Comparison of ENCODE assay signal across 15 mouse cellular contexts in the genomic region with DNA sequence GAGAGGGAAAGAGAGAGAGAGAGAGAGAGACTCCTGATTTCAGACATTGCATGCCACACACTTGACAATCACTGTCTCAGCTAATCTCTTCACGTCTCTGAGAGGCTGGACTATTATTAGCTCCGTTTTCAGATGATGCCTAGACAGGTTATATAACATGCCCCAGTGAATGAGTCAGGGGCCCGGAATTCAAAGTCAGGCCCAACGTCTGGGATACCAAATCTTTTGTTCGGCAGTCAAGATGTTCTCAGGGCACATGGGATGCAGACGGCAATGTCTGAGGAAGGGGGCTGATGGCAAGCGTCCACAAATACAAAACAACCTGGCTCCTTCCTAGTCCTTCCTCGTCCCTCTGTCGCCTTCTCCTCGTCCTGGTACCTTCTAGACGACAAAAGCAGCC. TPM values are rescaled to one million over a fixed set of nuclear protein-coding genes. Genes with fewer than 3 reads are reported as not detected.
DNase-seq lines count a peak whose midpoint lies in the region; ATAC-seq and TF ChIP-seq lines count a peak whose summit lies in the region.
"Had no signal": no experiment of that assay in that cellular context is flagged by ENCODE, and none has a peak within 500 bp of the region (broad histone marks: within the 10 kb centered on the region; RNA-seq: fewer than 3 reads in every experiment).

No protein-coding gene starts in this region.

- no peak overlapping the region for H3K4me2 ChIP-seq in forebrain, embryonic 13.5 days
- H3K4me2 ChIP-seq: intestine, embryonic 15.5 days; midbrain, embryonic 15.5 days had no signal

- no peak overlapping the region for H3K9ac ChIP-seq in forebrain, embryonic 13.5 days
- H3K9ac ChIP-seq: intestine, embryonic 15.5 days; midbrain, embryonic 15.5 days had no signal

- peaks cover 11% of the 10 kb centered on the region; the same call in 1 of the 2 replicates for H3K9me3 ChIP-seq in forebrain, embryonic 13.5 days (replicated peaks)
- H3K9me3 ChIP-seq: intestine, embryonic 15.5 days had no signal

- 69% methylated on average over 11 of the region's 11 CpGs for WGBS in forebrain, embryonic 13.5 days

- H3K27ac ChIP-seq in layer of hippocampus, adult 2 months, result peak overlapping the region; percentile 53; the same call in 1 of the 2 replicates
- H3K27ac ChIP-seq in forebrain, embryonic 13.5 days, result no peak overlapping the region
- H3K27ac ChIP-seq: heart, adult 2 months; intestine, embryonic 15.5 days; macrophage; midbrain, embryonic 15.5 days had no signal

- H3K27me3 ChIP-seq in forebrain, embryonic 13.5 days, result no peaks in the 10 kb centered on the region
- H3K27me3 ChIP-seq: intestine, embryonic 15.5 days; midbrain, embryonic 15.5 days had no signal

- H3K4me1 ChIP-seq in forebrain, embryonic 13.5 days, result no peaks in the 10 kb centered on the region
- H3K4me1 ChIP-seq: intestine, embryonic 15.5 days; midbrain, embryonic 15.5 days had no signal

- H3K36me3 ChIP-seq in forebrain, embryonic 13.5 days (ENCODE audit: poor library complexity, severe bottlenecking), result no peaks in the 10 kb centered on the region
- H3K36me3 ChIP-seq: intestine, embryonic 15.5 days; midbrain, embryonic 15.5 days had no signal

- TF ChIP-seq CTCF in layer of hippocampus, adult 2 months (conservative IDR thresholded peaks at IDR 0.05), result no peak

- peak; percentile 28 for DNase-seq in gastrocnemius, adult 18-20 months (ENCODE audit: low spot score)
- DNase-seq in gastrocnemius, postnatal 4 days (ENCODE audit: low spot score in 2 of 2), result no peak
- DNase-seq in layer of hippocampus, adult 2 months (ENCODE audit: low spot score in 2 of 2), result no peak
- DNase-seq in layer of hippocampus, adult 9-11 months, result no peak
- peak; percentile 66 for DNase-seq in Muller cell, postnatal 12 days (ENCODE audit: inconsistent ontology term)
- DNase-seq in cerebellum, postnatal 25 days, result peak; percentile 71 to 81
- DNase-seq in ovary, postnatal 36 days (ENCODE audit: low spot score), result no peak
- DNase-seq: kidney, postnatal 14 days; right cerebral cortex, postnatal 25 days had no signal

- no peak for ATAC-seq in forebrain, embryonic 13.5 days
- ATAC-seq: intestine, embryonic 15.5 days; midbrain, embryonic 15.5 days had no signal

- no peak overlapping the region for H3K4me3 ChIP-seq in layer of hippocampus, adult 2 months
- no peak overlapping the region for H3K4me3 ChIP-seq in forebrain, embryonic 13.5 days
- H3K4me3 ChIP-seq: erythroblast, embryonic 14.5 days; heart, adult 2 months; intestine, embryonic 15.5 days; midbrain, embryonic 15.5 days had no signal

RNA-seq across cellular contexts. Expression of gene Plek2, which starts 45.3 kb away (rescaled TPM):
- total RNA-seq in gastrocnemius, adult 18-20 months (2021), result under 1 TPM in 1 of 2 experiments, not detected in 1; 0.14 TPM
- total RNA-seq in gastrocnemius, postnatal 4 days (2021), result under 1 TPM in 1 of 2 experiments, not detected in 1; 0.29 TPM
- total RNA-seq in layer of hippocampus, adult 2 months (2021), result under 1 TPM in 1 of 2 experiments, not detected in 1; 0.23 TPM
- 0.97 and 0.98 TPM in 2 replicates for polyA plus RNA-seq in forebrain, embryonic 13.5 days (2015; fragmentation: Nextera tagmentation; extraction: Ambion mirVana)
- polyA plus RNA-seq: macrophage had no signal

RNA-seq across cellular contexts. Expression of gene Tmem229b, which starts 55.4 kb away (rescaled TPM):
- total RNA-seq in gastrocnemius, adult 18-20 months (2021), result 1 to 10 TPM; 2.5 to 5.5 TPM
- 1 to 10 TPM; 7.7 to 8.0 TPM for total RNA-seq in gastrocnemius, postnatal 4 days (2021)
- 10 to 100 TPM; 27.2 TPM for total RNA-seq in layer of hippocampus, adult 2 months (2021)
- polyA plus RNA-seq in forebrain, embryonic 13.5 days (2015; fragmentation: Nextera tagmentation; extraction: Ambion mirVana), result 25.3 and 29.1 TPM in 2 replicates

Comparison
In these comparisons a context has a peak if more than half of its experiments do, and no peak if none do; other contexts are left out.
1. DNase-seq: peak in gastrocnemius, adult 18-20 months (single experiment), Muller cell, postnatal 12 days (single experiment) and cerebellum, postnatal 25 days (2 of 2); none in gastrocnemius, postnatal 4 days (0 of 2), layer of hippocampus, adult 2 months (0 of 2), layer of hippocampus, adult 9-11 months (single experiment) and ovary, postnatal 36 days (single experiment).